Mouse (Mus musculus) myocyte (in vitro differentiated cells): Measurements from ENCODE around the gene Tec. TPM values are rescaled to one million over a fixed set of nuclear protein-coding genes. Genes with fewer than 3 reads are reported as not detected.
A peak's percentile ranks its signal among the peaks of the same experiment; 100 is the strongest.

ENCODE experiments used
- H3K27me3 ChIP-seq: one replicate; pipeline ENCODE4 v1.6.1; 2011; ENCODE audit not compliant: control insufficient read depth, insufficient read depth, insufficient read length
- H3K36me3 ChIP-seq: one replicate; pipeline ENCODE4 v1.6.1; 2011; ENCODE audit not compliant: control insufficient read depth, insufficient read depth
- H3K4me2 ChIP-seq: one replicate; pipeline ENCODE4 v1.6.1; 2011; ENCODE audit warnings: low read depth, control low read depth
- H3K4me3 ChIP-seq: one replicate; pipeline ENCODE4 v1.5.1; 2011; ENCODE audit warnings: mild to moderate bottlenecking, control low read depth, moderate library complexity
- H3K79me2 ChIP-seq: one replicate; pipeline ENCODE4 v1.6.1; 2011; ENCODE audit not compliant: control insufficient read depth, insufficient read depth
- H3ac ChIP-seq: one replicate; pipeline ENCODE4 v1.6.1; 2011; ENCODE audit not compliant: control insufficient read depth, insufficient read length
- CEBPB ChIP-seq: IDR thresholded peaks from 2 replicates; pipeline ENCODE4 v1.6.1; 2011; ENCODE audit warnings: mild to moderate bottlenecking, moderate library complexity; ENCODE audit not compliant: poor library complexity, insufficient read depth, severe bottlenecking
- E2F4 ChIP-seq: IDR thresholded peaks from one replicate; pipeline ENCODE4 v1.6.1; 2011; ENCODE audit warnings: mild to moderate bottlenecking, control low read depth, moderate library complexity; ENCODE audit not compliant: insufficient read depth
- MAX ChIP-seq: IDR thresholded peaks from one replicate; pipeline ENCODE4 v1.6.1; 2011; ENCODE audit warnings: low read depth, mild to moderate bottlenecking, control low read depth
- MYOD1 ChIP-seq, 3 experiments: IDR thresholded peaks; one replicate each; pipeline ENCODE4 v1.6.1; 2011; ENCODE audit warnings: control low read depth in 2 of 3, low read depth in 2 of 3, mild to moderate bottlenecking in 2 of 3, moderate library complexity in 1 of 3; ENCODE audit not compliant: insufficient read length in 2 of 3, control insufficient read depth in 1 of 3
- MYOG ChIP-seq, 3 experiments: IDR thresholded peaks; one replicate each; pipeline ENCODE4 v1.6.1; 2011; ENCODE audit warnings: control low read depth in 2 of 3, low read depth in 2 of 3, mild to moderate bottlenecking in 2 of 3; ENCODE audit not compliant: insufficient read length in 2 of 3, control insufficient read depth in 1 of 3, insufficient read depth in 1 of 3
- POLR2A ChIP-seq: IDR thresholded peaks from one replicate; pipeline ENCODE4 v1.6.1; 2011; ENCODE audit warnings: low read depth, mild to moderate bottlenecking, control low read depth, moderate library complexity; ENCODE audit not compliant: insufficient read length
- POLR2AphosphoS2 ChIP-seq: IDR thresholded peaks from one replicate; pipeline ENCODE4 v1.6.1; 2011; ENCODE audit warnings: low read depth, control low read depth; ENCODE audit not compliant: insufficient read length
- REST ChIP-seq: IDR thresholded peaks from one replicate; pipeline ENCODE4 v1.6.1; 2011; ENCODE audit warnings: mild to moderate bottlenecking, control low read depth, moderate library complexity; ENCODE audit not compliant: insufficient read depth, insufficient read length
- SRF ChIP-seq: IDR thresholded peaks from one replicate; pipeline ENCODE4 v1.6.1; 2011; ENCODE audit warnings: low read depth; ENCODE audit not compliant: control insufficient read depth, insufficient read length
- TCF12 ChIP-seq: IDR thresholded peaks from one replicate; pipeline ENCODE4 v1.6.1; 2011; ENCODE audit warnings: mild to moderate bottlenecking, control low read depth; ENCODE audit not compliant: poor library complexity, insufficient read depth, severe bottlenecking
- TCF3 ChIP-seq: IDR thresholded peaks from one replicate; pipeline ENCODE4 v1.6.1; 2011; ENCODE audit warnings: low read depth, control low read depth; ENCODE audit not compliant: insufficient read length
- USF1 ChIP-seq: IDR thresholded peaks from one replicate; pipeline ENCODE4 v1.6.1; 2011; ENCODE audit warnings: low read depth, mild to moderate bottlenecking, control low read depth, moderate library complexity
- polyA plus RNA-seq: library from polyadenylated mRNA; unstranded; fragments of >200 nt; fragmentation: generic; extraction: Trizol; gene quantifications from one replicate; pipeline ENCODE4 v1.2.1, GENCODE M21; 2012; ENCODE audit warnings: missing spikeins

Tec gene
- polyA plus RNA-seq, result 1.5 TPM

GRCm38 (mm10) chr5:72868091-72868875, at the start of gene Tec:
Gene Tec, minus strand, starts transcription at chr5:72868483.
- peak within 1 kb of the TSS; percentile 98 for H3K4me2 ChIP-seq
- no peaks in the 10 kb centered on the region for H3K79me2 ChIP-seq
- TF ChIP-seq SRF (no peak), POLR2AphosphoS2 (peak; percentile 67), POLR2A (peak; percentile 83)
- H3ac ChIP-seq, result peak within 1 kb of the TSS; percentile 22
- H3K27me3 ChIP-seq, result no peaks in the 10 kb centered on the region
- H3K36me3 ChIP-seq, result no peaks in the 10 kb centered on the region
- H3K4me3 ChIP-seq, result peak within 1 kb of the TSS; percentile 44

GRCm38 (mm10) chr5:72916851-72917250, 48.6 kb upstream of the Tec start:
- no peaks in the 10 kb centered on the region for H3K27me3 ChIP-seq
- no peak overlapping the region for H3ac ChIP-seq
- H3K79me2 ChIP-seq, result peaks cover 64% of the 10 kb centered on the region
- peak overlapping the region; percentile 82 for H3K4me3 ChIP-seq
- H3K36me3 ChIP-seq, result no peaks in the 10 kb centered on the region
- H3K4me2 ChIP-seq, result peak overlapping the region; percentile 78
- no peak for TF ChIP-seq USF1
- TF ChIP-seq TCF12, result no peak
- TF ChIP-seq REST, result no peak
- TF ChIP-seq E2F4, result no peak

- no peaks in the 10 kb centered on the region for H3K27me3 ChIP-seq
- peaks cover 59% of the 10 kb centered on the region for H3K79me2 ChIP-seq
- H3K4me3 ChIP-seq, result peak overlapping the region; percentile 82
- peak overlapping the region; percentile 78 for H3K4me2 ChIP-seq
- no peaks in the 10 kb centered on the region for H3K36me3 ChIP-seq
- TF ChIP-seq REST (no peak), MAX (no peak), TCF12 (no peak), MYOD1 (IDR thresholded peaks at IDR 0.05; ENCODE audit: control insufficient read depth in 1 of 3, insufficient read length in 2 of 3, low read depth in 2 of 3) (no peak), POLR2AphosphoS2 (no peak), POLR2A (no peak), TCF3 (no peak), CEBPB (no peak), MYOG (IDR thresholded peaks at IDR 0.05; ENCODE audit: control insufficient read depth in 1 of 3, insufficient read depth in 1 of 3, insufficient read length in 2 of 3, low read depth in 2 of 3) (no peak), E2F4 (no peak), USF1 (no peak), SRF (no peak)
- no peak overlapping the region for H3ac ChIP-seq
These were observed 47.8 kb upstream of the Tec start for GRCm38 (mm10) chr5:72916048-72916447.

GRCm38 (mm10) chr5:72914633-72915561, 46.6 kb upstream of the Tec start:
- Histone ChIP-seq H3K36me3 (no peaks in the 10 kb centered on the region), H3K4me3 (peak overlapping the region; percentile 82), H3K4me2 (peak overlapping the region; percentile 78), H3ac (peak overlapping the region; percentile 92), H3K27me3 (no peaks in the 10 kb centered on the region), H3K79me2 (peaks cover 51% of the 10 kb centered on the region)
- TF ChIP-seq E2F4 (no peak), REST (no peak), SRF (no peak), MYOG (IDR thresholded peaks at IDR 0.05; ENCODE audit: control insufficient read depth in 1 of 3, insufficient read depth in 1 of 3, insufficient read length in 2 of 3, low read depth in 2 of 3) (no peak), POLR2A (no peak), MYOD1 (IDR thresholded peaks at IDR 0.05; ENCODE audit: control insufficient read depth in 1 of 3, insufficient read length in 2 of 3, low read depth in 2 of 3) (no peak), CEBPB (no peak), USF1 (no peak), TCF12 (no peak), TCF3 (no peak)
